Mouse (Mus musculus): ENCODE results near the gene Gm44805. TPM values are rescaled to one million over a fixed set of nuclear protein-coding genes. Genes with fewer than 3 reads are reported as not detected.

The Gm44805 gene
- polyA plus RNA-seq, 1 experiment, result 0.19 TPM

GRCm38 (mm10) chr7:19683771-19684201 lies 2.6 kb upstream of the Gm44805 start:
- 85% methylated on average over 6 of the region's 6 CpGs for WGBS
- DNase-seq (ENCODE audit: low read depth, low spot score), result no peak

- DNase-seq (ENCODE audit: low read depth, low spot score), result no peak
- 55% methylated on average over 3 of the region's 3 CpGs for WGBS
Measured at GRCm38 (mm10) chr7:19682979-19683378, 1.8 kb upstream of the Gm44805 start.

GRCm38 (mm10) chr7:19680702-19681101 lies 521 bp downstream of the Gm44805 start:
- WGBS, result 56% methylated on average over 2 of the region's 2 CpGs
- no peak for DNase-seq (ENCODE audit: low read depth, low spot score)

- DNase-seq (ENCODE audit: low read depth, low spot score), result no peak
- 93% methylated on average over 3 of the region's 3 CpGs for WGBS
Measured at GRCm38 (mm10) chr7:19678901-19679300, 2.3 kb downstream of the Gm44805 start.

DNA sequence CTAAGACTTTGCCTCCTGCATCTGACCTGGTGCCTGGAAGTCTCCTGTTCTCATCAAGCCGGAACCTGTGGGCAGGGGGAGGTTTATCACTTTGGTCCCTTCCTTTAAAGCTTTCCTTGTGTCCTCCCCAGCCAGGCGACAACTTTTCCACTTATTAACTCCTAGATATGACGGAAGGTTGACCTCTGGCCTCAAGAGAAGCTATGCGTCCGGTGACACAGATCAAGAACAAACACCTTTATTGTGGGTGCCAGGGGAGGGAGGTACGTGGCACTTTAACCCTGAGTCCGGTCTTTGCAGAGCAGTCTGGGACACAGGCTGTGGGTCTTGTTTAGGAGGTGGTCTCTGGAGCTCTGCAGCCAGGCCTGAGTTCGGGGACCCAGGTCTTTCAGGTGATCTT lies 3.4 kb downstream of the Gm44805 start, which contains the start of gene Apoc2:
TSS of gene Apoc2 (minus strand) at position 70 of the 400 bp plus-strand sequence.
- DNase-seq (ENCODE audit: low read depth, low spot score), result peak; percentile 58
- 42% methylated on average over 8 of the region's 8 CpGs for WGBS

GRCm38 (mm10) chr7:19676662-19677061 lies 4.6 kb downstream of the Gm44805 start:
- 67% methylated on average over 1 of the region's 1 CpGs for WGBS
- DNase-seq (ENCODE audit: low read depth, low spot score), result no peak

DNA sequence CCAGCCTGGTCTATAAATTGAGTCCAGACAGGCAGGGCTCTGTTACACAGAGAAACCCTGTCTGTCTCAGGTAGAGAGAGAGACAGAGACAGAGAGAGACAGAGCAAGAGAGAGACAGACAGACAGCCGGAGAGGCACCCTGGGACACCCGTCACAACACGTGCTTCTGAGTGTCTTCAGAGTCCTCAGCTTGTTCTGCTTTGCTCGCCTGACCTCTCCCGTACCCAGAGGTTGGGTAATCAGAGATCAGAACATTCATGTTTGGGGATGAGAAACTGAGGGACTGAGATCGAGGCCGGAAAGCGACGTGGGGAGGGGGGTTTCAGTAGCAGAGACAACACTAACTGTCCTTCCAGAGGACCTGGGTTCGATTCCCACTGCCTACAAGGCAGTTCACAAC lies 5.4 kb downstream of the Gm44805 start:
- no peak for DNase-seq (ENCODE audit: low read depth, low spot score)
- 85% methylated on average over 10 of the region's 10 CpGs for WGBS

- WGBS, result 44% methylated on average over 14 of the region's 14 CpGs
- no peak for DNase-seq (ENCODE audit: low read depth, low spot score)
Measured at GRCm38 (mm10) chr7:19673083-19673699, 8.0 kb downstream of the Gm44805 start.

GRCm38 (mm10) chr7:19671511-19671910 lies 9.7 kb downstream of the Gm44805 start:
- WGBS, result 79% methylated on average over 10 of the region's 10 CpGs
- no peak for DNase-seq (ENCODE audit: low read depth, low spot score)

GRCm38 (mm10) chr7:19668947-19669721 lies 12.1 kb downstream of the Gm44805 start:
- peak; percentile 92 for DNase-seq (ENCODE audit: low read depth, low spot score)

GRCm38 (mm10) chr7:19667434-19667833 lies 13.8 kb downstream of the Gm44805 start:
- DNase-seq (ENCODE audit: low read depth, low spot score), result no peak
- 84% methylated on average over 2 of the region's 2 CpGs for WGBS

More at GRCm38 (mm10) chr7:19668947-19669721, 12.1 kb downstream of the Gm44805 start:
- 0% methylated on average over 10 of the region's 10 CpGs for WGBS

DNA sequence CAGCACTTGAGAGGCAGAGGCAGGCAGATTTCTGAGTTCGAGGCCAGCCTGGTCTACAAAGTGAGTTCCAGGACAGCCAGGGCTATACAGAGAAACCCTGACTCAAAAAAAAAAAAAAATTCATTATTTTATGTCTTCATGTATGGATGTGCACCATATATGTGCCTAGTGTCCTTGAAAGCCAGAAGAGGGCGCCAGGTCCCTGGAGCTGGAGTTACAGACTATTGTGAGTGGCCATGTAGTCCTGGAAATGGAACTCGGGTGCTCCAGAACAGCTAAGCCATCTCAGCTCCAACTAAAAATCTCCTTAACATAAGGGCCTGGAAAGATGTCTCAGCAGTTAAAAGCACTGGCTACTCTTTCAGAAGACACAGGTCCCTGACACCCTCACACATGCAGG lies 14.5 kb downstream of the Gm44805 start:
- WGBS, result 78% methylated on average over 3 of the region's 3 CpGs
- no peak for DNase-seq (ENCODE audit: low read depth, low spot score)

- under 1% methylated on average over 61 of the region's 63 CpGs for WGBS
- DNase-seq (ENCODE audit: low read depth, low spot score), result peak; percentile 89
Measured at GRCm38 (mm10) chr7:19664955-19665841, 16.0 kb downstream of the Gm44805 start, which contains the start of gene Clptm1. Clptm1 (minus strand) TSS chr7:19665033.

GRCm38 (mm10) chr7:19664455-19664954 lies 16.7 kb downstream of the Gm44805 start:
- WGBS, result 1% methylated on average over 37 of the region's 37 CpGs
- DNase-seq (ENCODE audit: low read depth, low spot score), result no peak

- no peak for DNase-seq (ENCODE audit: low read depth, low spot score)
- WGBS, result 8% methylated on average over 8 of the region's 8 CpGs
Measured at GRCm38 (mm10) chr7:19663940-19664339, 17.3 kb downstream of the Gm44805 start.

- WGBS, result 95% methylated on average over 2 of the region's 2 CpGs
- DNase-seq (ENCODE audit: low read depth, low spot score), result no peak
Measured at GRCm38 (mm10) chr7:19652614-19653013, 28.6 kb downstream of the Gm44805 start.

GRCm38 (mm10) chr7:19651063-19651786 lies 30.0 kb downstream of the Gm44805 start:
- 56% methylated on average over 6 of the region's 6 CpGs for WGBS
- no peak for DNase-seq (ENCODE audit: low read depth, low spot score)

DNA sequence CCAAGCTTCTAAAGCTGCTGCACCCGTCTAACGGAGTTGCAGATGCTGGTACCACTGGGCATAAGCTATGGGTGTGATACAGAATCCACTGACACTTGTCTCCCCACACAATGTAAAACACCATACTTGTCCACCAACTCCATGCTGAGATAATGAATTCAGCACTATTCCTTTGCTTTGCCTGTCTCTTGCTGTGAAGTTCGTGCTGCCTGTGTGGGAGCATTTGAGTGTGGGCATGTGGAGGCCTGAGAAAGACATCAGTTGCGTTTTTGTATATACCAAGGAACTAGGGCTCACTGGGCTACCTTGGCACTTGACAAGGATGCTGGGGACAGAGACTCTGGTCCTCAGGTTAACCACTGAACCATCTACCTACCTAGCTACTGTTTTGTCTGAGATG lies 40.0 kb downstream of the Gm44805 start:
- DNase-seq (ENCODE audit: low read depth, low spot score), result no peak
- 90% methylated on average over 4 of the region's 4 CpGs for WGBS
